Mouse (Mus musculus): Measurements from ENCODE around the gene Hsd17b13. TPM values are rescaled to one million over a fixed set of nuclear protein-coding genes. Genes with fewer than 3 reads are reported as not detected.
A peak's percentile ranks its signal among the peaks of the same experiment; 100 is the strongest.

Gene Hsd17b13
- polyA plus RNA-seq, 1 experiment, result not detected

DNA sequence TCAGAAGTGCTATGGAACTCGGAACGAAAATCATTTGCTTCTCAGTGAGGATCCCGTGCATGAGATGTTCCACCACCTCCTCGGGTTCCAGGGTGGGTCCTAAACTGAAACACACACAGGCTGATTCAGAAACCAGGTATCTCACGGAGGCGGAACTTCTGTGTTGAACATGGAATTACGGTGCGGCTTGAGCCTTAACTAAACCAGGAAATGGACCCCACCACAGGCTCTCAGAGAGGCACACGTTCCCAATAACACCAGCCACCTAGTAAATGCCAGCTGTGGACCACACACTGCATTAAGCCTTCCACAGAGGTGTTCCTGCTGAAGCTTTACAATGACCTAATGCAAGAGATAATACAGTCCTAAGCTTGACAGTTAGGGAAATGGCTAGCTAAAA is 15.6 kb upstream of the Hsd17b13 start:
- peaks cover 4% of the 10 kb centered on the region; the same call in 1 of the 2 replicates for H3K4me1 ChIP-seq
- peaks cover 10% of the 10 kb centered on the region for H3K36me3 ChIP-seq (replicated peaks; ENCODE audit: low read length)
- no peaks in the 10 kb centered on the region for H3K27me3 ChIP-seq (replicated peaks)
- TF ChIP-seq FLI1 (IDR thresholded peaks at IDR 0.05; ENCODE audit: low read length), result no peak
- no peak for TF ChIP-seq GATA1 (IDR thresholded peaks at IDR 0.05; ENCODE audit: borderline replicate concordance, low read length)
- no peak overlapping the region for H3K4me3 ChIP-seq (replicated peaks)
- H3K9me3 ChIP-seq, result no peaks in the 10 kb centered on the region

- Histone ChIP-seq H3K4me1 (no peaks in the 10 kb centered on the region; the same call in 1 of the 2 replicates), H3K4me3 (replicated peaks) (no peak overlapping the region), H3K36me3 (replicated peaks; ENCODE audit: low read length) (no peaks in the 10 kb centered on the region), H3K27me3 (replicated peaks) (peaks cover 8% of the 10 kb centered on the region), H3K9me3 (no peaks in the 10 kb centered on the region)
- TF ChIP-seq FLI1 (IDR thresholded peaks at IDR 0.05; ENCODE audit: low read length) (no peak), GATA1 (IDR thresholded peaks at IDR 0.05; ENCODE audit: borderline replicate concordance, low read length) (no peak)
Observed at GRCm38 (mm10) chr5:103980705-103981560, 3.7 kb upstream of the Hsd17b13 start.

- H3K4me3 ChIP-seq (replicated peaks), result no peak overlapping the region
- H3K36me3 ChIP-seq (replicated peaks; ENCODE audit: low read length), result no peaks in the 10 kb centered on the region
- peaks cover 27% of the 10 kb centered on the region for H3K27me3 ChIP-seq (replicated peaks)
- no peak for TF ChIP-seq GATA1 (IDR thresholded peaks at IDR 0.05; ENCODE audit: borderline replicate concordance, low read length)
- H3K9me3 ChIP-seq, result no peaks in the 10 kb centered on the region
- H3K4me1 ChIP-seq, result no peaks in the 10 kb centered on the region; the same call in none of the 2 replicates
Observed at GRCm38 (mm10) chr5:103977907-103978570, 829 bp upstream of the Hsd17b13 start.

DNA sequence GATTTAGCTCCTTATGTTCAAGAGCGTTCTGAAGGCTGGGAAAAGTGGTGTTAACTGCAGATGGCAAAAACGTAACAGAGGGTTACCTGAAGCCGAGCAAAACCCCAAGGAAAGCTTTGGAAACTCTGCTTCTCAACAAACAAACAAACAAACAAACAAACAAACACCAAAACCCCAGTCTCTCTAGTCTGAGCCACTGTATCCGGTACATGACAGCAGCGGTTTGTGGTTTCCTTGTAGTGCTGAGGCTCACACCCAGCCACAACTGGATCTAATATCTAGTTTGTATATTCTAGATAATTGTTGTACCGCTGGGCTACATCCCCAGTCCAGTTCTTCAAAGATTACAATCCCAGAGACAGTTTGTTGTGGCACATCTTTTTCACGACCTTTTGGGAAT is 1.5 kb downstream of the Hsd17b13 start:
- no peaks in the 10 kb centered on the region for H3K9me3 ChIP-seq
- peaks cover 8% of the 10 kb centered on the region for H3K4me1 ChIP-seq
- TF ChIP-seq FLI1 (IDR thresholded peaks at IDR 0.05; ENCODE audit: low read length) (no peak), GATA1 (IDR thresholded peaks at IDR 0.05; ENCODE audit: borderline replicate concordance, low read length) (no peak)
- peaks cover 35% of the 10 kb centered on the region for H3K27me3 ChIP-seq (replicated peaks)
- no peak overlapping the region for H3K4me3 ChIP-seq (replicated peaks)
- H3K36me3 ChIP-seq (replicated peaks; ENCODE audit: low read length), result no peaks in the 10 kb centered on the region

DNA sequence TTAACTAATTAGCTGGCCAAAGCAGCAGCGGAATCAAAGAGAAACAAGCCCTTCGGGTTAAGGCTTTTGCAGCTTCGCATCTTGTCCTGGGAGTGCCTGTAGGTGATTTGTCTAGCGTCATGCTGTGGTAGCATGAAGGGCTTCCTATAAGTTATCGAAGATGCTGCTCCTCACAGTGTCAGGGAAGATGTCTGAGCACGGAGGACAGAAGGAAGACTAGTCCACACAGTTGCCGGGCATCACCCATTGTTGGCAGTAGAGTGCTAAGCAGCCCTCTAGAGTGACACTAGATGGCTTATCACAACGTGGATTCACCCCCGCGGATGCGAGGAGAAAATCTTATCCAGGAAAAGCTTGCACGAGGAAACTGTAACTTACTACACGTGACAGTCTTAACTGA is 4.4 kb downstream of the Hsd17b13 start:
- H3K36me3 ChIP-seq (replicated peaks; ENCODE audit: low read length), result no peaks in the 10 kb centered on the region
- H3K4me3 ChIP-seq (replicated peaks), result peak overlapping the region; percentile 76
- no peak for TF ChIP-seq GATA1 (IDR thresholded peaks at IDR 0.05; ENCODE audit: borderline replicate concordance, low read length)
- TF ChIP-seq FLI1 (IDR thresholded peaks at IDR 0.05; ENCODE audit: low read length), result no peak
- H3K9me3 ChIP-seq, result no peaks in the 10 kb centered on the region
- H3K27me3 ChIP-seq (replicated peaks), result peaks cover 37% of the 10 kb centered on the region
- H3K4me1 ChIP-seq, result peaks cover 8% of the 10 kb centered on the region

GRCm38 (mm10) chr5:103972379-103972778 is 4.8 kb downstream of the Hsd17b13 start:
- H3K27me3 ChIP-seq (replicated peaks), result peaks cover 37% of the 10 kb centered on the region
- TF ChIP-seq FLI1 (IDR thresholded peaks at IDR 0.05; ENCODE audit: low read length) (no peak), GATA1 (IDR thresholded peaks at IDR 0.05; ENCODE audit: borderline replicate concordance, low read length) (no peak)
- peak overlapping the region; percentile 64 for H3K4me3 ChIP-seq (replicated peaks)
- H3K9me3 ChIP-seq, result no peaks in the 10 kb centered on the region
- peaks cover 8% of the 10 kb centered on the region for H3K4me1 ChIP-seq
- H3K36me3 ChIP-seq (replicated peaks; ENCODE audit: low read length), result no peaks in the 10 kb centered on the region

DNA sequence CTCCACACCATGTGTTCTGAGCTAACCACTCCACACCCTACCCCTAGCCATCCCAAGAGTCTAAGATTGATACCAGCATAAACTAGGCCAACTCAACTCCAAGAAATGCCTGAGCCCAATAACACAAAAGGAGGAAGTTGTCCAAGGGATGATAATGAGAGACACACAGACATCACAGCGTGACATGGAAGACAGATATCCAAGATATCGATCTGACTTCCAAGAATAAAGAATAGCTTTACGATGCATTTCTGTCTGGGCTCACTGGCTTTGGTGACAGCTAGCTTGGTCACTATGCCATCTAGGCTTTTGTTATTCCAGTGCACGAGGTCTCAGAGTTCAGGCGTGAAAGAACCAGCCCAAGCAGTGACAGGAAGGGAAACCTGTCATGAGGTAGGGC is 6.2 kb downstream of the Hsd17b13 start:
- no peaks in the 10 kb centered on the region for H3K36me3 ChIP-seq (replicated peaks; ENCODE audit: low read length)
- H3K27me3 ChIP-seq (replicated peaks), result peaks cover 43% of the 10 kb centered on the region
- H3K9me3 ChIP-seq, result no peaks in the 10 kb centered on the region
- no peak overlapping the region for H3K4me3 ChIP-seq (replicated peaks)
- H3K4me1 ChIP-seq, result peaks cover 8% of the 10 kb centered on the region
- TF ChIP-seq FLI1 (IDR thresholded peaks at IDR 0.05; ENCODE audit: low read length), result no peak
- no peak for TF ChIP-seq GATA1 (IDR thresholded peaks at IDR 0.05; ENCODE audit: borderline replicate concordance, low read length)

GRCm38 (mm10) chr5:103962935-103963429 is 14.2 kb downstream of the Hsd17b13 start:
- no peak for TF ChIP-seq FLI1 (IDR thresholded peaks at IDR 0.05; ENCODE audit: low read length)
- no peak for TF ChIP-seq GATA1 (IDR thresholded peaks at IDR 0.05; ENCODE audit: borderline replicate concordance, low read length)
- H3K27me3 ChIP-seq (replicated peaks), result peaks cover 24% of the 10 kb centered on the region
- H3K36me3 ChIP-seq (replicated peaks; ENCODE audit: low read length), result no peaks in the 10 kb centered on the region
- peaks cover 9% of the 10 kb centered on the region for H3K9me3 ChIP-seq
- H3K4me3 ChIP-seq (replicated peaks), result no peak overlapping the region
- H3K4me1 ChIP-seq, result peaks cover 5% of the 10 kb centered on the region

DNA sequence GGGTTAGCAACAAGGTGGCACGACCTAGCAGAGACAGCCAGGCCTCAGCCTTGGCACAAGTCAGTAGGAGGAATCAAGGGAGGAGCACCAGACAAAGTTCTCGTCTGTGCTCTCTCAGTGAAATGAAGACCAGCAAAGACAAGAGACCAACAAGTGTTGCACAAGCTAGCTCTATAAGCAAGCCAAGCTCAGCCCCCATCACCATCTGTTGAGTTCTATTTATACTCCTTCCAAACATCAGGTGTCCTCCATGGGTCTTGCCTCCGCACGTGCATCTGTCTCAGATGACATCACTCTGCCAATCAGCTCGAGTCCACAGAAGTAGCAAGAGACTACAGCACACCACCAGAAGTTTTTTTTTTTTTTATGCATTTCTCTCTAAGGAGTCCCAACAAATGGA is 22.6 kb downstream of the Hsd17b13 start:
- H3K4me3 ChIP-seq (replicated peaks), result no peak overlapping the region
- H3K36me3 ChIP-seq (replicated peaks; ENCODE audit: low read length), result no peaks in the 10 kb centered on the region
- H3K27me3 ChIP-seq (replicated peaks), result peaks cover 10% of the 10 kb centered on the region
- no peaks in the 10 kb centered on the region for H3K4me1 ChIP-seq
- peaks cover 11% of the 10 kb centered on the region for H3K9me3 ChIP-seq
- TF ChIP-seq FLI1 (IDR thresholded peaks at IDR 0.05; ENCODE audit: low read length) (no peak), GATA1 (IDR thresholded peaks at IDR 0.05; ENCODE audit: borderline replicate concordance, low read length) (no peak)

Data from megakaryocyte, embryonic 14.5 days (primary cell).